Mouse (Mus musculus) heart, postnatal 0 days (tissue): Measurements from ENCODE around the gene E130309D02Rik.

Experiments used
- CTCF ChIP-seq: IDR thresholded peaks from 2 replicates; pipeline ENCODE4 v1.5.1; 2016; ENCODE audit warnings: antibody characterized with exemption, control low read depth, low read depth
- EP300 ChIP-seq: IDR thresholded peaks from 2 replicates; pipeline ENCODE4 v1.6.1; 2016; ENCODE audit warnings: antibody characterized with exemption, low read depth

DNA sequence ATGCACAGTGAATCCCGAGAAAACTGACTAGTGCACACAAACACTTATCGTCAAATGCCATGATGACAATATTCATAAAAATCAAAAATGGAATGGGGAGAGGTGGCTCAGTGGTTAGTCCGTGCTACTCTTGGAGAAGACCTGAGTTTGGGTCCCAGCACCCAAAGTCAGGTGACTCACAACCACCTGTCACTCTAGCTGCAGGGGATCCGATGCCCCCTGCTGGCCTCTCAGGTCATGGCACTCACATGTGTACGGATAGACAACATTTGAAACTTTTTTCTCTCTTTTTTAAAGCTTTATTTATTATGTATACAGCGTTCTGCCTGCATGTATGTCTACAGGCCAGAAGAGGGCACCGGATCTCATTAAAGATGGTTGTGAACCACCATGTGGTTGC is 16.8 kb downstream of the E130309D02Rik start:
- no peak for TF ChIP-seq CTCF
- no peak for TF ChIP-seq EP300
